Mouse (Mus musculus): ENCODE measurements around the gene Sema3e. TPM values are rescaled to one million over a fixed set of nuclear protein-coding genes. Genes with fewer than 3 reads are reported as not detected.

Sema3e gene
- polyA plus RNA-seq, 1 experiment from 2014 or later: 3.1 TPM

GRCm38 (mm10) chr5:14109001-14109400, 83.9 kb downstream of the Sema3e start:
- no peak for ATAC-seq (ENCODE audit: low FRiP score, low TSS enrichment)
- H3K27ac ChIP-seq (ENCODE audit: low read length): no peak overlapping the region
- H3K4me1 ChIP-seq (ENCODE audit: insufficient read depth, low read length): no peaks in the 10 kb centered on the region
- no peak overlapping the region for H3K9ac ChIP-seq (replicated peaks; ENCODE audit: low read length)
- 85% methylated on average over 4 of the region's 4 CpGs for whole genome bisulfite sequencing
- no peaks in the 10 kb centered on the region for H3K27me3 ChIP-seq (ENCODE audit: insufficient read depth, low read length)
- H3K9me3 ChIP-seq (ENCODE audit: low read length): no peaks in the 10 kb centered on the region
- H3K36me3 ChIP-seq (ENCODE audit: insufficient read depth, low read length): no peaks in the 10 kb centered on the region
- no peak overlapping the region for H3K4me3 ChIP-seq (ENCODE audit: low read length)
- no peak overlapping the region for H3K4me2 ChIP-seq (replicated peaks; ENCODE audit: low read depth, low read length)

- ATAC-seq (ENCODE audit: low FRiP score, low TSS enrichment): no peak
- Histone ChIP-seq H3K9ac (replicated peaks; ENCODE audit: low read length) (no peak overlapping the region), H3K27me3 (ENCODE audit: insufficient read depth, low read length) (no peaks in the 10 kb centered on the region), H3K36me3 (ENCODE audit: insufficient read depth, low read length) (no peaks in the 10 kb centered on the region), H3K9me3 (ENCODE audit: low read length) (no peaks in the 10 kb centered on the region), H3K27ac (ENCODE audit: low read length) (no peak overlapping the region), H3K4me3 (ENCODE audit: low read length) (no peak overlapping the region), H3K4me1 (ENCODE audit: insufficient read depth, low read length) (no peaks in the 10 kb centered on the region), H3K4me2 (replicated peaks; ENCODE audit: low read depth, low read length) (no peak overlapping the region)
- 76% methylated on average over 4 of the region's 4 CpGs for WGBS
Observed at GRCm38 (mm10) chr5:14111401-14111800, 86.3 kb downstream of the Sema3e start.

- H3K36me3 ChIP-seq (ENCODE audit: insufficient read depth, low read length): no peaks in the 10 kb centered on the region
- 80% methylated on average over 5 of the region's 5 CpGs for WGBS
- no peak for ATAC-seq (ENCODE audit: low FRiP score, low TSS enrichment)
Observed at GRCm38 (mm10) chr5:14121902-14122301, 96.8 kb downstream of the Sema3e start.

GRCm38 (mm10) chr5:14126591-14126990, 101.5 kb downstream of the Sema3e start:
- WGBS: 51% methylated on average over 1 of the region's 1 CpGs
- H3K4me1 ChIP-seq (ENCODE audit: insufficient read depth, low read length): no peaks in the 10 kb centered on the region
- ATAC-seq (ENCODE audit: low FRiP score, low TSS enrichment): no peak

More at GRCm38 (mm10) chr5:14121902-14122301, 96.8 kb downstream of the Sema3e start:
- Histone ChIP-seq H3K4me3 (ENCODE audit: low read length) (no peak overlapping the region), H3K9me3 (ENCODE audit: low read length) (no peaks in the 10 kb centered on the region), H3K27me3 (ENCODE audit: insufficient read depth, low read length) (no peaks in the 10 kb centered on the region), H3K9ac (replicated peaks; ENCODE audit: low read length) (no peak overlapping the region), H3K27ac (ENCODE audit: low read length) (no peak overlapping the region), H3K4me1 (ENCODE audit: insufficient read depth, low read length) (no peaks in the 10 kb centered on the region), H3K4me2 (replicated peaks; ENCODE audit: low read depth, low read length) (no peak overlapping the region)

GRCm38 (mm10) chr5:14135929-14136328, 110.9 kb downstream of the Sema3e start:
- H3K9me3 ChIP-seq (ENCODE audit: low read length): no peaks in the 10 kb centered on the region
- H3K4me2 ChIP-seq (replicated peaks; ENCODE audit: low read depth, low read length): no peak overlapping the region
- H3K4me1 ChIP-seq (ENCODE audit: insufficient read depth, low read length): no peaks in the 10 kb centered on the region
- 73% methylated on average over 8 of the region's 8 CpGs for WGBS
- no peaks in the 10 kb centered on the region for H3K36me3 ChIP-seq (ENCODE audit: insufficient read depth, low read length)
- H3K9ac ChIP-seq (replicated peaks; ENCODE audit: low read length): no peak overlapping the region
- no peak overlapping the region for H3K27ac ChIP-seq (ENCODE audit: low read length)
- no peak for ATAC-seq (ENCODE audit: low FRiP score, low TSS enrichment)
- no peak overlapping the region for H3K4me3 ChIP-seq (ENCODE audit: low read length)
- H3K27me3 ChIP-seq (ENCODE audit: insufficient read depth, low read length): no peaks in the 10 kb centered on the region

More at GRCm38 (mm10) chr5:14126591-14126990, 101.5 kb downstream of the Sema3e start:
- no peak overlapping the region for H3K27ac ChIP-seq (ENCODE audit: low read length)
- H3K36me3 ChIP-seq (ENCODE audit: insufficient read depth, low read length): no peaks in the 10 kb centered on the region
- no peaks in the 10 kb centered on the region for H3K27me3 ChIP-seq (ENCODE audit: insufficient read depth, low read length)
- no peak overlapping the region for H3K9ac ChIP-seq (replicated peaks; ENCODE audit: low read length)
- H3K4me2 ChIP-seq (replicated peaks; ENCODE audit: low read depth, low read length): no peak overlapping the region
- H3K4me3 ChIP-seq (ENCODE audit: low read length): no peak overlapping the region
- H3K9me3 ChIP-seq (ENCODE audit: low read length): no peaks in the 10 kb centered on the region

- H3K4me2 ChIP-seq (replicated peaks; ENCODE audit: low read depth, low read length): no peak overlapping the region
- 95% methylated on average over 1 of the region's 1 CpGs for WGBS
- no peaks in the 10 kb centered on the region for H3K9me3 ChIP-seq (ENCODE audit: low read length)
- no peaks in the 10 kb centered on the region for H3K36me3 ChIP-seq (ENCODE audit: insufficient read depth, low read length)
- no peak overlapping the region for H3K27ac ChIP-seq (ENCODE audit: low read length)
- ATAC-seq (ENCODE audit: low FRiP score, low TSS enrichment): no peak
- H3K27me3 ChIP-seq (ENCODE audit: insufficient read depth, low read length): no peaks in the 10 kb centered on the region
- no peaks in the 10 kb centered on the region for H3K4me1 ChIP-seq (ENCODE audit: insufficient read depth, low read length)
- H3K4me3 ChIP-seq (ENCODE audit: low read length): no peak overlapping the region
- no peak overlapping the region for H3K9ac ChIP-seq (replicated peaks; ENCODE audit: low read length)
Observed at GRCm38 (mm10) chr5:14138725-14139124, 113.6 kb downstream of the Sema3e start.

GRCm38 (mm10) chr5:14162579-14162978, 137.5 kb downstream of the Sema3e start:
- 66% methylated on average over 5 of the region's 5 CpGs for WGBS
- Histone ChIP-seq H3K27me3 (ENCODE audit: insufficient read depth, low read length) (no peaks in the 10 kb centered on the region), H3K36me3 (ENCODE audit: insufficient read depth, low read length) (no peaks in the 10 kb centered on the region), H3K4me2 (replicated peaks; ENCODE audit: low read depth, low read length) (no peak overlapping the region), H3K9ac (replicated peaks; ENCODE audit: low read length) (no peak overlapping the region), H3K9me3 (ENCODE audit: low read length) (no peaks in the 10 kb centered on the region), H3K27ac (ENCODE audit: low read length) (no peak overlapping the region), H3K4me3 (ENCODE audit: low read length) (no peak overlapping the region), H3K4me1 (ENCODE audit: insufficient read depth, low read length) (no peaks in the 10 kb centered on the region)
- ATAC-seq (ENCODE audit: low FRiP score, low TSS enrichment): no peak

GRCm38 (mm10) chr5:14163280-14163679, 138.2 kb downstream of the Sema3e start:
- H3K9me3 ChIP-seq (ENCODE audit: low read length): no peaks in the 10 kb centered on the region
- no peak overlapping the region for H3K27ac ChIP-seq (ENCODE audit: low read length)
- WGBS: 93% methylated on average over 3 of the region's 3 CpGs
- H3K4me3 ChIP-seq (ENCODE audit: low read length): no peak overlapping the region
- H3K27me3 ChIP-seq (ENCODE audit: insufficient read depth, low read length): no peaks in the 10 kb centered on the region
- ATAC-seq (ENCODE audit: low FRiP score, low TSS enrichment): no peak
- no peak overlapping the region for H3K9ac ChIP-seq (replicated peaks; ENCODE audit: low read length)
- no peaks in the 10 kb centered on the region for H3K36me3 ChIP-seq (ENCODE audit: insufficient read depth, low read length)
- no peaks in the 10 kb centered on the region for H3K4me1 ChIP-seq (ENCODE audit: insufficient read depth, low read length)
- H3K4me2 ChIP-seq (replicated peaks; ENCODE audit: low read depth, low read length): no peak overlapping the region

GRCm38 (mm10) chr5:14167776-14168175, 142.7 kb downstream of the Sema3e start:
- Histone ChIP-seq H3K27ac (ENCODE audit: low read length) (no peak overlapping the region), H3K36me3 (ENCODE audit: insufficient read depth, low read length) (no peaks in the 10 kb centered on the region), H3K9me3 (ENCODE audit: low read length) (no peaks in the 10 kb centered on the region), H3K4me2 (replicated peaks; ENCODE audit: low read depth, low read length) (no peak overlapping the region), H3K4me1 (ENCODE audit: insufficient read depth, low read length) (no peaks in the 10 kb centered on the region), H3K4me3 (ENCODE audit: low read length) (no peak overlapping the region), H3K27me3 (ENCODE audit: insufficient read depth, low read length) (no peaks in the 10 kb centered on the region), H3K9ac (replicated peaks; ENCODE audit: low read length) (no peak overlapping the region)
- WGBS: 67% methylated on average over 3 of the region's 3 CpGs
- ATAC-seq (ENCODE audit: low FRiP score, low TSS enrichment): no peak

GRCm38 (mm10) chr5:14173355-14174183, 148.5 kb downstream of the Sema3e start:
- Histone ChIP-seq H3K9ac (replicated peaks; ENCODE audit: low read length) (no peak overlapping the region), H3K4me1 (ENCODE audit: insufficient read depth, low read length) (no peaks in the 10 kb centered on the region), H3K27me3 (ENCODE audit: insufficient read depth, low read length) (no peaks in the 10 kb centered on the region), H3K27ac (ENCODE audit: low read length) (no peak overlapping the region), H3K36me3 (ENCODE audit: insufficient read depth, low read length) (no peaks in the 10 kb centered on the region), H3K4me3 (ENCODE audit: low read length) (no peak overlapping the region), H3K4me2 (replicated peaks; ENCODE audit: low read depth, low read length) (no peak overlapping the region), H3K9me3 (ENCODE audit: low read length) (no peaks in the 10 kb centered on the region)
- WGBS: 91% methylated on average over 10 of the region's 10 CpGs
- no peak for ATAC-seq (ENCODE audit: low FRiP score, low TSS enrichment)
